Mouse (Mus musculus) liver, embryonic 11.5 days (tissue): ENCODE measurements around the gene Lrrc4c. TPM values are rescaled to one million over a fixed set of nuclear protein-coding genes. Genes with fewer than 3 reads are reported as not detected.

Source experiments
- ATAC-seq: fragments of 200-750 bp; cut with Nextera tagmentation; replicated peaks from 2 replicates; pipeline ENCODE4 v1.8.0; 2017; ENCODE audit warnings: moderate number of reproducible peaks, mild to moderate bottlenecking, moderate TSS enrichment, moderate library complexity; ENCODE audit not compliant: low FRiP score
- DNase-seq: peaks from one replicate; pipeline ENCODE4 v3.0.0-alpha.2; 2017; ENCODE audit warnings: low spot score
- H3K27ac ChIP-seq: fragments of 300-500 bp; sonication (generic); 2 replicates; pipeline ENCODE4 v1.5.1; 2014; ENCODE audit warnings: mild to moderate bottlenecking, low read depth, low read length, control low read depth
- H3K27me3 ChIP-seq: fragments of 300-500 bp; sonication (generic); replicated peaks from 2 replicates; pipeline ENCODE4 v1.6.1; 2014; ENCODE audit warnings: low read length, mixed read lengths; ENCODE audit not compliant: control insufficient read depth, insufficient read depth
- H3K36me3 ChIP-seq: fragments of 300-500 bp; sonication (generic); 2 replicates; pipeline ENCODE4 v1.6.1; 2014; ENCODE audit warnings: mild to moderate bottlenecking, low read length, moderate library complexity, mixed read lengths; ENCODE audit not compliant: control insufficient read depth, insufficient read depth
- H3K4me1 ChIP-seq: fragments of 300-500 bp; sonication (generic); replicated peaks from 2 replicates; pipeline ENCODE4 v1.6.1; 2014; ENCODE audit warnings: low read length, mixed read lengths; ENCODE audit not compliant: control insufficient read depth, insufficient read depth
- H3K4me2 ChIP-seq: fragments of 300-500 bp; sonication (generic); 2 replicates; pipeline ENCODE4 v1.6.1; 2014; ENCODE audit warnings: mild to moderate bottlenecking, control low read depth, moderate library complexity
- H3K4me3 ChIP-seq: fragments of 300-500 bp; sonication (generic); 2 replicates; pipeline ENCODE4 v1.5.1; 2014; ENCODE audit warnings: low read depth, low read length, control low read depth
- H3K9ac ChIP-seq: fragments of 300-500 bp; sonication (generic); 2 replicates; pipeline ENCODE4 v1.6.1; 2014; ENCODE audit warnings: low read depth, low read length, control low read depth
- H3K9me3 ChIP-seq: fragments of 300-500 bp; sonication (generic); 2 replicates; pipeline ENCODE4 v1.6.1; 2016; ENCODE audit warnings: low read length, inconsistent platforms, mixed read lengths; ENCODE audit not compliant: control insufficient read depth
- WGBS: fragments of 180-500 bp; shearing (Covaris S2); extraction: QIAGEN DNeasy Blood & Tissue Kit; methylation state at CpG from one replicate; pipeline ENCODE4 v1.1.7; 2014; 5-methylcytosine and 5-hydroxymethylcytosine counted together
- polyA plus RNA-seq: library from polyadenylated mRNA; unstranded; fragments of >200 nt; fragmentation: Nextera tagmentation; extraction: Ambion mirVana; gene quantifications from 2 replicates; pipeline ENCODE4 v1.2.1, GENCODE M21; 2014

Lrrc4c gene
- polyA plus RNA-seq, 1 experiment from 2014 or later, result 0.75 TPM

DNA sequence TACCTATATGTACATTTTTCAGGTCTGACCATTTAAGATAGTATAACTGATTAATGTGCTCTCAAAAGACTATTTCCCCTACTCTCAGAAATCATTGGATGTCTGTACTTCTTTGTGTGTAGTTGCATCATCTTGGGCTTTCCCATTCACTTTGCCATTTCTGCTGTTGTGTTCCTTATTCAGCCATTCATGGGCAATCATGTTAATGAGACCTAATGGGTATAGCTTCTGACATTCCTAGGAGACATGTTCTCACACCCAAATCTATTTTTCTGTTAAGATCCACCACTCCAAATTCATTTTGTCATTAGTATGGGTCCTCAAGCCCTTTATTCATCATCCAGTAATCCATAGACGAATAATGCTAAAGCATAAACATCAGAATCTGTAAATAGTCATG is 1095.1 kb downstream of the Lrrc4c start:
- H3K27ac ChIP-seq, result no peak overlapping the region
- 62% methylated on average over 1 of the region's 1 CpGs for WGBS

DNA sequence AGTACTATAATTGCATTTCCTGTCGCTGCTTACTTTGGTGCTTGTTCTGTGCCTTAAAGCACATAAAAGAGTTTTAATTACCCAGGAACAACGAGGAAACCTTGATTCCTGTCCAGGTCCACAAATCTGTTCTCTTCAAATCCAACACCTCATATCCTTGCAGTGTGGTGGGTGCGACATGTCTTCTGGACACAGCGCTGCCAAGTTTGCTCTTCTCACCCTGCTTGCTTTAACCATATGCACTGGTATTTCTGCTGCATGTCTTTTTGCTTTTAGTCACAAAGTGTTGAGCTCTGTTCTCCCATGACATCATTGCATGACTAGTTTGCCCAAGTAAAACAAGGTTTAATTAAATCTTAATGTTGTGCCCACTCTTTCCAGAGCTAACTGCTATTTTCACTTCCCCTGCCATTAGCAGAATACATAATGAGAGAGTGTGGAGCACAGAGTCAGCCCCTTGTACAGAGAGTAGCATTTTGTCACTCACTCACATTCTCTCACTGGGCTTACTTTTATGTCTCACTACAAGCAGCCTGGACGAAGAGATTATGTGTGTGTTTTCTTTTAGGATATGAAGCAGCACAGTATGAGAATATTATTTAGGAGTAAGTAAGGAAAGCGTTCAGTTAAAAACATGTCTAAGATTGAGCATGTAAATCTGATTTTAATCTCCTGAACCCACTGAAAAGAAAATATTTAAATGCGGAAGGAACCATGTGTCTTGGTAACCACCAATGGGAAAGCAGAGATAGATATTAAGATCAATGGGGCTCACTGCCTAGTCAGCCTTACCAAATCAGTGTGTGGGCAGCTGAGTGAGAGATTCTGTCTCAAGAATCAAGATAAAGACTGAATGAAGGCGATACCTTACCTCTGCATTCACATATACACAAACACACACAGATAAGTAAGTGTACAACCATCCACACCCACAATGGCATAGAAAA is 1096.7 kb downstream of the Lrrc4c start:
- no peaks in the 10 kb centered on the region for H3K4me1 ChIP-seq
- no peak for ATAC-seq

More for the DNA sequence above, 1095.1 kb downstream of the Lrrc4c start:
- Histone ChIP-seq H3K27me3 (no peaks in the 10 kb centered on the region), H3K9me3 (no peaks in the 10 kb centered on the region), H3K4me1 (no peaks in the 10 kb centered on the region), H3K9ac (no peak overlapping the region), H3K4me2 (no peak overlapping the region), H3K36me3 (no peaks in the 10 kb centered on the region), H3K4me3 (no peak overlapping the region)
- DNase-seq (no peak), ATAC-seq (no peak)

DNA sequence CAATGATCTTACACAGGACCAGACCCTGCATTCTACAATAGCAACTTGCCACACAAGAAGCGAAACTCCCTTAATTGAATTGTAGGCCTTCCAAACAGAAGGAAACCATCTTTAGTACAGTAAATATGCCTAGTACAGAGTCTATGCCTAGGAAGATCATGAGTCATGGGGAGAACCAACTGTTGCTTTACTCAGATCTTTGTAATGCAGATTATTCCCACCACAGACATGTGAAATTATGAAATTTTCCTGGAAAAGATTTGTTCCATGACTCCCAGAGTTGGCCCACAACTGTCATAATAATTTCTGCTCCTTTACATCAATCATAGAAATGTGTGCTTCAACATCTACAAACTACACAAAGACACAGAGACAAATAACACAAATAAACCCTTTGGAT is 1116.2 kb downstream of the Lrrc4c start:
- Histone ChIP-seq H3K27ac (no peak overlapping the region), H3K4me2 (no peak overlapping the region), H3K9me3 (no peaks in the 10 kb centered on the region), H3K27me3 (no peaks in the 10 kb centered on the region), H3K4me1 (no peaks in the 10 kb centered on the region), H3K9ac (no peak overlapping the region), H3K4me3 (no peak overlapping the region), H3K36me3 (no peaks in the 10 kb centered on the region)
- DNase-seq (no peak), ATAC-seq (no peak)
- 91% methylated on average over 1 of the region's 1 CpGs for WGBS

More for the DNA sequence above, 1096.7 kb downstream of the Lrrc4c start:
- Histone ChIP-seq H3K4me3 (no peak overlapping the region), H3K9ac (no peak overlapping the region), H3K4me2 (no peak overlapping the region), H3K27me3 (no peaks in the 10 kb centered on the region), H3K36me3 (no peaks in the 10 kb centered on the region), H3K27ac (no peak overlapping the region), H3K9me3 (no peaks in the 10 kb centered on the region)
- WGBS, result 76% methylated on average over 8 of the region's 8 CpGs
- no peak for DNase-seq

DNA sequence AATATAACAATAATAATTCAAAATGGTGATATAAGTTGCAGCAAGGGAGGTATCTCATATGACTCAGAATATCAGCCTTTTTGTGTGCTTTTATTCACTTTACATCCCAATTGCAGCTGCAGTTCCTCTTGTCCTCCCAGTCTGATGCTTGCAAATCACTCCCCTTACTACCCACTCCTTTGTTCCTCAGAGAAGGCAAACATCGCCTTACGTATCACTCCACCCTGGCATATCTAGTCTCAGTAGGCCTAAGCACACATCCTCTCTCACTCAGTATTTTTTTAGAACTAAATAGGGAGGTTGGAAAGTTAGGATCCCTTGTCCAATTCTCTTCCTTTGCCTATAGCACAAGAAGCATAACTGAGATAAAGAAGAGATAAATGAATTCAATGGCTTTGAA is 1117.6 kb downstream of the Lrrc4c start:
- Histone ChIP-seq H3K27me3 (no peaks in the 10 kb centered on the region), H3K36me3 (no peaks in the 10 kb centered on the region), H3K4me3 (no peak overlapping the region), H3K9me3 (no peaks in the 10 kb centered on the region), H3K4me1 (no peaks in the 10 kb centered on the region), H3K4me2 (no peak overlapping the region), H3K27ac (no peak overlapping the region), H3K9ac (no peak overlapping the region)
- ATAC-seq (no peak), DNase-seq (no peak)
- WGBS, result 71% methylated on average over 2 of the region's 2 CpGs

DNA sequence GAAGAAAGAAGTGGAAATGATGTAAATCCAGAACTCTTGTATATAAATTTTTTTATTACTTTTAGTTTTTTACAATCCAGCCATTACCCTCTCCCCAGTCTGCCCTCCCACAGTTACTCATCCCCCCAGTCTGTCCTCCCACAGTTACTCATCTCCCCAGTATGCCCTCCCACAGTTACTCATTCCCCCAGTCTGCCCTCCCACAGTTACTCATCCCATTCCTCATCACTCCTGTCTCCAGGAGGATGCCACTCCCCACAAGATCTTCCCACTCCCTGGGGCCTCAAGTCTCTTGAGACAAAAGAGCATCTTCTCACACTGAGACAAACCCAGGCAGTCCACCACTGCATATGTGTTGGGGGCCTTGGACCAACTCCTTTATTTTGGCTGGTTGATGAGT is 1119.8 kb downstream of the Lrrc4c start:
- no peak overlapping the region for H3K27ac ChIP-seq
- ATAC-seq (no peak), DNase-seq (no peak)
- no peak overlapping the region for H3K4me3 ChIP-seq
- H3K9ac ChIP-seq, result no peak overlapping the region
- no peak overlapping the region for H3K4me2 ChIP-seq
- no peaks in the 10 kb centered on the region for H3K36me3 ChIP-seq
- H3K27me3 ChIP-seq, result no peaks in the 10 kb centered on the region
- H3K9me3 ChIP-seq, result no peaks in the 10 kb centered on the region
- H3K4me1 ChIP-seq, result no peaks in the 10 kb centered on the region

DNA sequence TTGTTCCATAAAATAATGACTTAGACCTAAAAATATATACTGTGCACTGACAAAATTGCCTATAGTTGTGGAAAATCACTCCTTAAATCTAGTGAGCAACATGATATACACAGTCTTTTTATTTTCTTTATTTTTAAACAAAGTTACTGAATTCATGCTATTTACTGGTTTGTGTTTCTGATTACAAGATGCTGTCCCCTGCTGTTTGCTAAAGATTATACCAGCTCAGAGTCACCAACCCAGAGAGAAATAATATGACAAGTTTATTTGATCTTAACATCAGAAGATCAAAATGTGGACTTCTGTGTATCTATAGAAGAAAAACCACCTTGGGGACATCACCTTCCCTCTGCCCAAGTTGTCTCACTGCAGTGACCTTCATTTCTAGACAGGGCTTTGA is 1145.6 kb downstream of the Lrrc4c start:
- Histone ChIP-seq H3K36me3 (no peaks in the 10 kb centered on the region), H3K27ac (no peak overlapping the region), H3K4me3 (no peak overlapping the region), H3K9me3 (no peaks in the 10 kb centered on the region), H3K27me3 (peaks cover 10% of the 10 kb centered on the region), H3K4me1 (no peaks in the 10 kb centered on the region), H3K4me2 (no peak overlapping the region), H3K9ac (no peak overlapping the region)
- ATAC-seq (no peak), DNase-seq (no peak)

DNA sequence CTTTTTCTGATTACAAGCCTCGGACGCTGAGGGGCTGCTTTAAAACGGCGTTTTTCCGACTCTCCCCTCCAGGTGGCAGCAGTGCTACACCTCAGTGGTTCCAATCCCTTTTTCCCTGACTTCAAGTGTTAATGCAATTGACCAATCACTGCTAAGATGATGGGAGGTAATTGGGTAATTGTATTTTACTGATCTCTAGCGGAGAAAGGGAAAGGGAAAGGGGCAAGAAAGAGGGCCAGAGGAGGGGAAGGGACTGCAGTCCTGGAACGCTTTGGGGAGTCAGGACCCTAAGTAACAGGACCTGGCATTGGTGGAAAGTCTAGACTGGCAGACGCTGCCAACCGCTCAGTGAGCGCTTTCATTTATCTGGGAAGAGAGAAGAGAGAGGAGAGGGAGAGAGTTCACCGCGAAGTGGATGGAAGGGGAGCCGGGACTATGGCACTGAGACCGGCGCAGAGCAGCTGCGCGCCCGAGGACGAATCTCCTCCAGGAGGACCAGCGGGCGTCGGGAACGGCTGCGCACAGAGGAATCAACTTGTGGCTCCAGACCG is 1148.3 kb downstream of the Lrrc4c start:
- Histone ChIP-seq H3K4me1 (no peaks in the 10 kb centered on the region), H3K4me3 (peak overlapping the region; percentile 41), H3K27me3 (peaks cover 10% of the 10 kb centered on the region), H3K9ac (no peak overlapping the region), H3K4me2 (peak overlapping the region; percentile 72), H3K36me3 (no peaks in the 10 kb centered on the region), H3K9me3 (no peaks in the 10 kb centered on the region), H3K27ac (no peak overlapping the region)
- 1% methylated on average over 25 of the region's 25 CpGs for WGBS
- DNase-seq (peak; percentile 66), ATAC-seq (peak; percentile 74)

DNA sequence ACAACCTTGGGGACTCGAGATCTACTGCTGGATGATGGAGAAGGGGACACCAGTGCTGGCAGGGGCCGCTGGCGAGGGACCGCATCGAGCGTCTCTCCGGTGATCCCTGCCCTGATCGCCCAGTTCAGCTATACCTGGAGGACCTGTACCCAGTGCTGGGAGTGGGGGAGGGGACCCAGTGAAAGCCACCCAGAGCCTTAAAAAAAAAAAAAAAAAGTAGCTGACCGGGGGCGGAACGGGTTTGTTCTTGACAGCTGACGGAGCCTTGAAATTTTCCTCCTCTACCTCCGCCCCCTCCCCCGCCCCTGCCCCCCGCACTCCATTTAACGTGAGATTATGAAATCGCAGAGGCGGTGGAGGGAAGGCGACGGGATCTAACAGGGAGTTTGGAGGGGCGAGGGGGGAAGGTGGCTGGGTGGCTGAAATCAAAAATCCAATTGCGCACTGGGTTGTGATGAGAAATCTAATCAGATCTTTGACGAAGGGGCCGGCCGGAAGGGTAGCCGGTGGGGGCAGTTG is 1149.1 kb downstream of the Lrrc4c start:
- Histone ChIP-seq H3K27ac (no peak overlapping the region), H3K4me1 (no peaks in the 10 kb centered on the region), H3K4me3 (peak overlapping the region; percentile 41), H3K4me2 (peak overlapping the region; percentile 72), H3K27me3 (peaks cover 10% of the 10 kb centered on the region), H3K9me3 (no peaks in the 10 kb centered on the region), H3K9ac (no peak overlapping the region), H3K36me3 (no peaks in the 10 kb centered on the region)
- under 1% methylated on average over 25 of the region's 26 CpGs for WGBS
- ATAC-seq, result 0 out of 2 replicates have a peak, but pooled peaks have one; percentile 45
- DNase-seq, result peak; percentile 34
